Mouse (Mus musculus) liver, embryonic 14.5 days (tissue): ENCODE measurements at regions not wholly inside any gene's neighbourhood (a gene's known extent, or its start where the extent isn't known, plus 50 kb on each side); places are given as distances from the start of the nearest gene placed in this dataset.

Source experiments
- CTCF ChIP-seq: IDR thresholded peaks from 2 replicates; pipeline ENCODE4 v1.5.1; 2016; ENCODE audit warnings: antibody characterized with exemption, low read depth, control low read depth
- EP300 ChIP-seq: IDR thresholded peaks from 2 replicates; pipeline ENCODE4 v1.6.1; 2016; ENCODE audit warnings: antibody characterized with exemption, low read depth

GRCm38 (mm10) chr12:114287041-114287440, 743.3 kb downstream of the Adam6a start:
- TF ChIP-seq EP300 (no peak), CTCF (no peak)
